8 mouse cellular contexts compared by ENCODE assay signal in genomic region chr7:100608910-100609309, GRCm38 (mm10). TPM values are rescaled to one million over a fixed set of nuclear protein-coding genes. Genes with fewer than 3 reads are reported as not detected.
A peak's percentile ranks its signal among the peaks of the same experiment; 100 is the strongest.
DNase-seq lines count a peak whose midpoint lies in the region; ATAC-seq and TF ChIP-seq lines count a peak whose summit lies in the region.

No protein-coding gene starts in this region.

- H3K4me1 ChIP-seq in erythroblast, embryonic 14.5 days (ENCODE audit: control insufficient read depth), result peaks cover 33% of the 10 kb centered on the region
- H3K4me1 ChIP-seq in neural tube, embryonic 11.5 days (ENCODE audit: control insufficient read depth, insufficient read depth, low read length), result peaks cover 5% of the 10 kb centered on the region
- peaks cover 9% of the 10 kb centered on the region; the same call in 1 of the 2 replicates for H3K4me1 ChIP-seq in limb, embryonic 14.5 days (ENCODE audit: control insufficient read depth, insufficient read depth, low read length)
- peaks cover 7% of the 10 kb centered on the region; the same call in 1 of the 2 replicates for H3K4me1 ChIP-seq in stomach, embryonic 15.5 days

- H3K27ac ChIP-seq in neural tube, embryonic 11.5 days (ENCODE audit: low read depth, low read length), result 0 out of 2 replicates have a peak overlapping the region, but pooled peaks have one; percentile 99
- H3K27ac ChIP-seq in limb, embryonic 14.5 days (replicated peaks; ENCODE audit: low read depth, low read length), result no peak overlapping the region
- peak overlapping the region; percentile 99 for H3K27ac ChIP-seq in stomach, embryonic 15.5 days

- H3K27me3 ChIP-seq in erythroblast, embryonic 14.5 days (ENCODE audit: control insufficient read depth), result peaks cover 12% of the 10 kb centered on the region
- no peaks in the 10 kb centered on the region for H3K27me3 ChIP-seq in neural tube, embryonic 11.5 days (ENCODE audit: control insufficient read depth, insufficient read depth, low read length)
- no peaks in the 10 kb centered on the region for H3K27me3 ChIP-seq in limb, embryonic 14.5 days (ENCODE audit: control insufficient read depth, insufficient read depth, low read length)
- no peaks in the 10 kb centered on the region for H3K27me3 ChIP-seq in stomach, embryonic 15.5 days (replicated peaks)

- H3K9ac ChIP-seq in neural tube, embryonic 11.5 days (ENCODE audit: low read length), result peak overlapping the region; percentile 98
- peak overlapping the region; percentile 96 for H3K9ac ChIP-seq in limb, embryonic 14.5 days (ENCODE audit: low read depth, low read length, severe bottlenecking)
- H3K9ac ChIP-seq in stomach, embryonic 15.5 days, result peak overlapping the region; percentile 100; the same call in 1 of the 2 replicates

- no peak for TF ChIP-seq POLR2A in limb, embryonic 14.5 days (IDR thresholded peaks at IDR 0.05; ENCODE audit: borderline replicate concordance, extremely low read depth, insufficient read depth, insufficient read length)

- no peak for DNase-seq in neural tube, embryonic 11.5 days (ENCODE audit: low spot score)
- DNase-seq in neural tube, embryonic 10.5 days (ENCODE audit: extremely low spot score, low spot score), result no peak
- DNase-seq in limb, embryonic 14.5 days (ENCODE audit: low spot score), result no peak
- DNase-seq in urinary bladder, postnatal 14 days (ENCODE audit: low spot score), result no peak
- DNase-seq in adrenal gland, adult (ENCODE audit: inconsistent age in 2 of 2, low spot score in 1 of 2), result no peak

- 24% methylated on average over 4 of the region's 4 CpGs for WGBS in neural tube, embryonic 11.5 days
- 20% methylated on average over 4 of the region's 4 CpGs for WGBS in limb, embryonic 14.5 days
- 12% methylated on average over 4 of the region's 4 CpGs for WGBS in stomach, embryonic 15.5 days

- H3K4me2 ChIP-seq in neural tube, embryonic 11.5 days (ENCODE audit: low read depth), result peak overlapping the region; percentile 52
- peak overlapping the region; percentile 72 for H3K4me2 ChIP-seq in limb, embryonic 14.5 days (replicated peaks; ENCODE audit: low read depth, low read length, severe bottlenecking)
- peak overlapping the region; percentile 65 for H3K4me2 ChIP-seq in stomach, embryonic 15.5 days

- H3K36me3 ChIP-seq in erythroblast, embryonic 14.5 days (ENCODE audit: control insufficient read depth), result peaks cover 11% of the 10 kb centered on the region
- no peaks in the 10 kb centered on the region for H3K36me3 ChIP-seq in neural tube, embryonic 11.5 days (ENCODE audit: control insufficient read depth, insufficient read depth, low read length)
- H3K36me3 ChIP-seq in limb, embryonic 14.5 days (ENCODE audit: control insufficient read depth, insufficient read depth, low read length), result no peaks in the 10 kb centered on the region
- H3K36me3 ChIP-seq in stomach, embryonic 15.5 days, result no peaks in the 10 kb centered on the region

- ATAC-seq in erythroblast, adult 5-6 weeks (replicated peaks; ENCODE audit: low FRiP score, poor library complexity, severe bottlenecking), result no peak
- no peak for ATAC-seq in neural tube, embryonic 11.5 days (ENCODE audit: insufficient read depth, low FRiP score, low TSS enrichment)
- no peak for ATAC-seq in limb, embryonic 14.5 days (ENCODE audit: low FRiP score, low read depth)
- ATAC-seq in stomach, embryonic 15.5 days (ENCODE audit: insufficient read depth, low FRiP score, low read depth), result no peak

- H3K4me3 ChIP-seq in erythroblast, embryonic 14.5 days (replicated peaks), result peak overlapping the region; percentile 97
- peak overlapping the region; percentile 99 for H3K4me3 ChIP-seq in neural tube, embryonic 11.5 days (ENCODE audit: low read depth, low read length)
- H3K4me3 ChIP-seq in limb, embryonic 14.5 days (replicated peaks; ENCODE audit: low read length), result peak overlapping the region; percentile 96
- H3K4me3 ChIP-seq in stomach, embryonic 15.5 days (replicated peaks), result peak overlapping the region; percentile 93

- no peaks in the 10 kb centered on the region for H3K9me3 ChIP-seq in erythroblast, embryonic 14.5 days (ENCODE audit: control insufficient read depth, low read length)
- H3K9me3 ChIP-seq in neural tube, embryonic 11.5 days (ENCODE audit: control insufficient read depth, low read length), result no peaks in the 10 kb centered on the region
- no peaks in the 10 kb centered on the region for H3K9me3 ChIP-seq in limb, embryonic 14.5 days (ENCODE audit: control insufficient read depth, low read length)
- H3K9me3 ChIP-seq in stomach, embryonic 15.5 days, result no peaks in the 10 kb centered on the region

RNA-seq across cellular contexts. Expression of gene Mrpl48, which starts 0.8 kb away (rescaled TPM):
- polyA plus RNA-seq in erythroblast, embryonic 14.5 days (2012), result 0.27 and 0.42 TPM in 2 replicates
- 3.5 and 27.4 TPM in 2 replicates for total RNA-seq in erythroblast, adult 5-6 weeks (2015; ENCODE audit: low replicate concordance)
- 7.1 and 40.0 TPM in 2 replicates for total RNA-seq in erythroblast, adult 5-6 weeks (2017; ENCODE audit: low replicate concordance)
- 57.4 and 60.8 TPM in 2 replicates for polyA plus RNA-seq in neural tube, embryonic 11.5 days (2014; fragmentation: Nextera tagmentation; extraction: Ambion mirVana)
- polyA plus RNA-seq in limb, embryonic 14.5 days (2012; rRNA removed), result 27.3 and 42.0 TPM in 2 replicates
- polyA plus RNA-seq in limb, embryonic 14.5 days (2014; fragmentation: Nextera tagmentation; extraction: Ambion mirVana), result 79.6 and 87.7 TPM in 2 replicates
- 77.3 and 85.9 TPM in 2 replicates for polyA plus RNA-seq in stomach, embryonic 15.5 days (2015; fragmentation: Nextera tagmentation; extraction: Ambion mirVana)

RNA-seq across cellular contexts. Expression of gene Rab6a, which starts 1.7 kb away (rescaled TPM):
- 2.7 and 3.8 TPM in 2 replicates for polyA plus RNA-seq in erythroblast, embryonic 14.5 days (2012)
- 60.5 and 60.6 TPM in 2 replicates for total RNA-seq in erythroblast, adult 5-6 weeks (2015; ENCODE audit: low replicate concordance)
- 62.5 and 81.7 TPM in 2 replicates for total RNA-seq in erythroblast, adult 5-6 weeks (2017; ENCODE audit: low replicate concordance)
- polyA plus RNA-seq in neural tube, embryonic 11.5 days (2014; fragmentation: Nextera tagmentation; extraction: Ambion mirVana), result 194 and 200 TPM in 2 replicates
- polyA plus RNA-seq in limb, embryonic 14.5 days (2012; rRNA removed), result 76.7 and 78.7 TPM in 2 replicates
- polyA plus RNA-seq in limb, embryonic 14.5 days (2014; fragmentation: Nextera tagmentation; extraction: Ambion mirVana), result 113 and 126 TPM in 2 replicates
- polyA plus RNA-seq in stomach, embryonic 15.5 days (2015; fragmentation: Nextera tagmentation; extraction: Ambion mirVana), result 100 and 107 TPM in 2 replicates

RNA-seq across cellular contexts. Expression of gene Plekhb1, which starts 53.3 kb away (rescaled TPM):
- not detected in 2 replicates for polyA plus RNA-seq in erythroblast, embryonic 14.5 days (2012)
- total RNA-seq in erythroblast, adult 5-6 weeks (2015; ENCODE audit: low replicate concordance), result not detected in 2 replicates
- total RNA-seq in erythroblast, adult 5-6 weeks (2017; ENCODE audit: low replicate concordance), result not detected in 2 replicates
- 7.9 and 8.4 TPM in 2 replicates for polyA plus RNA-seq in neural tube, embryonic 11.5 days (2014; fragmentation: Nextera tagmentation; extraction: Ambion mirVana)
- 4.9 and 7.7 TPM in 2 replicates for polyA plus RNA-seq in limb, embryonic 14.5 days (2012; rRNA removed)
- 4.6 and 4.9 TPM in 2 replicates for polyA plus RNA-seq in limb, embryonic 14.5 days (2014; fragmentation: Nextera tagmentation; extraction: Ambion mirVana)
- 15.0 and 15.8 TPM in 2 replicates for polyA plus RNA-seq in stomach, embryonic 15.5 days (2015; fragmentation: Nextera tagmentation; extraction: Ambion mirVana)

Comparison
In these comparisons a context has a peak if more than half of its experiments do, and no peak if none do; other contexts are left out.
1. RNA of gene Mrpl48, which starts 0.8 kb away (polyA plus RNA-seq): 27.3 to 87.7 TPM in limb, embryonic 14.5 days, 77.3 to 85.9 TPM in stomach, embryonic 15.5 days and 57.4 to 60.8 TPM in neural tube, embryonic 11.5 days; 0.27 to 0.42 TPM in erythroblast, embryonic 14.5 days; every median in the first group is over 10 times any median in the second.
2. RNA of gene Rab6a, which starts 1.7 kb away (polyA plus RNA-seq): 194 to 200 TPM in neural tube, embryonic 11.5 days, 76.7 to 126 TPM in limb, embryonic 14.5 days and 100 to 107 TPM in stomach, embryonic 15.5 days; 2.7 to 3.8 TPM in erythroblast, embryonic 14.5 days; every median in the first group is over 10 times any median in the second.
3. Peak in every context shown above with its lines, with median percentiles within 50 percentile points of each other: H3K4me3 ChIP-seq, H3K4me2 ChIP-seq and H3K9ac ChIP-seq.